Mouse (Mus musculus) heart, adult 2 months (tissue): ENCODE results near the gene Usp16.

Experiments
- CTCF ChIP-seq: fragments of 200-600 bp; IDR thresholded peaks from 2 replicates; pipeline ENCODE4 v1.8.1; 2022; ENCODE audit warnings: antibody characterized with exemption, mild to moderate bottlenecking, moderate library complexity
- EP300 ChIP-seq: fragments of 200-500 bp; IDR thresholded peaks from 2 replicates; pipeline ENCODE4 v1.6.1; 2011; ENCODE audit warnings: low read depth, low read length, control low read depth; ENCODE audit not compliant: insufficient read depth
- POLR2A ChIP-seq: fragments of 200-500 bp; IDR thresholded peaks from 2 replicates; pipeline ENCODE4 v1.6.1; 2011; ENCODE audit warnings: mild to moderate bottlenecking, low read depth, low read length, control low read depth; ENCODE audit not compliant: insufficient read depth

DNA sequence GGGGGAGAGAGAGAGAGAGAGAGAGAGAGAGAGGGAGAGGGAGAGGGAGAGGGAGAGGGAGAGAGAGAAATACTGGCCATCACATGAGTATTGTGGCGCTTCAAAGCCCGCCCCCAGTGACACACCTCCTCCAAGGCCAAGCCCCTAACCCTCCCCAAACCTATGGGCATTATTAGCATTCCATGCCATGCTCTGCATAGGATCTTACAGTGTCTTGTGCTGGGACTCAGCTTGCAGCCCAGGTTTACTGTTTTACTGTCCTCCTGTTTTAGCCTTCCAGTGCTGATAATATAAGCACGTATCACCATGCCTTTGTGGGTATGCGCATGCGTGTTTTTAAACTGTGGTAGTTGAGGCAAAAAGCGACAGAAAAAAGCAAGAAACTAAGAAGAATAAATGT, 45.1 kb downstream of the Usp16 start:
- TF ChIP-seq POLR2A (no peak), EP300 (no peak), CTCF (no peak)
